Mouse (Mus musculus) ES-CJ7 (cell line): ENCODE results near the gene Zbtb18.

Experiments used
- DNase-seq: peaks from one replicate; pipeline ENCODE4 v3.0.0; 2011; ENCODE audit warnings: low read depth, low spot score

Zbtb18 gene

GRCm38 (mm10) chr1:177479356-177480004 lies 37.3 kb downstream of the Zbtb18 start:
- DNase-seq = no peak

GRCm38 (mm10) chr1:177483612-177484011 lies 41.5 kb downstream of the Zbtb18 start:
- DNase-seq = no peak

- no peak for DNase-seq
These were observed 42.1 kb downstream of the Zbtb18 start for GRCm38 (mm10) chr1:177484280-177484679.

GRCm38 (mm10) chr1:177484680-177485079 lies 42.5 kb downstream of the Zbtb18 start:
- no peak for DNase-seq

- DNase-seq = no peak
These were observed 47.7 kb downstream of the Zbtb18 start for GRCm38 (mm10) chr1:177489844-177490243.

- no peak for DNase-seq
These were observed 48.7 kb downstream of the Zbtb18 start for GRCm38 (mm10) chr1:177490808-177491207.

GRCm38 (mm10) chr1:177491280-177491679 lies 49.1 kb downstream of the Zbtb18 start:
- DNase-seq = no peak

- DNase-seq = no peak
These were observed 52.2 kb downstream of the Zbtb18 start for GRCm38 (mm10) chr1:177494306-177494705.

- no peak for DNase-seq
These were observed 52.9 kb downstream of the Zbtb18 start for GRCm38 (mm10) chr1:177494913-177495542.
